Mouse (Mus musculus): ENCODE measurements around the gene Lrfn1.

DNA sequence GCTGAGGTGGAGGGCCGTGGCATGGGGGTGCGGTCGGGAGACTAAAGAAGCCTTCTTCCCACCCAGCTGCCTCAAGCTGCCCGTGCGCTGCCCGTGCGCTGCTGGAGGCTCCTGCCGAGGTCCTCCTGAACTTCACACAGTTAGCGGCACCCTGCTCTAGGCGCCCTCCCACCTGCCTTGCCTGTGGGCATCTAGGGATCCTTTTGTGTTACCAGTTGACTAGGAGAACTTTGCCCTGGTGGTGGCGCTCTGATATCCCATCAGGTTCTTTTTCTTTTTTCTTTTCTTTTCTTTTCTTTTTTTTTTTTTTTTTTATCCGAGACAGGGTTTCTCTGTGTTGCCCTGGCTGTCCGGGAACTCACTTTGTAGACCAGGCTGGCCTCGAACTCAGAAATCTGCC, 39.1 kb downstream of the Lrfn1 start:
- TF ChIP-seq CTCF (IDR thresholded peaks at IDR 0.05; ENCODE audit: low read depth, low read length) = no peak
- TF ChIP-seq TAL1 (conservative IDR thresholded peaks at IDR 0.05; ENCODE audit: low read depth, low read length) = no peak
